Mouse (Mus musculus) liver, embryonic 16.5 days (tissue): ENCODE data around the gene Itprid1. TPM values are rescaled to one million over a fixed set of nuclear protein-coding genes. Genes with fewer than 3 reads are reported as not detected.

Experiments used
- ATAC-seq: fragments of 200-750 bp; cut with Nextera tagmentation; 2 replicates; pipeline ENCODE4 v1.8.0; 2017; ENCODE audit warnings: low read depth, mild to moderate bottlenecking, moderate number of reproducible peaks, moderate library complexity
- H3K27ac ChIP-seq: fragments of 300-500 bp; sonication (generic); 2 replicates; pipeline ENCODE4 v1.5.1; 2014; ENCODE audit warnings: mild to moderate bottlenecking, low read length
- H3K27me3 ChIP-seq: fragments of 300-500 bp; sonication (generic); 2 replicates; pipeline ENCODE4 v1.6.1; 2014; ENCODE audit warnings: low read depth, low read length, mixed read lengths; ENCODE audit not compliant: control insufficient read depth, insufficient read depth
- H3K36me3 ChIP-seq: fragments of 300-500 bp; sonication (generic); 2 replicates; pipeline ENCODE4 v1.6.1; 2014; ENCODE audit warnings: mild to moderate bottlenecking; ENCODE audit not compliant: control insufficient read depth, insufficient read depth
- H3K4me1 ChIP-seq: fragments of 300-500 bp; sonication (generic); 2 replicates; pipeline ENCODE4 v1.6.1; 2014; ENCODE audit warnings: low read depth, low read length, mixed read lengths; ENCODE audit not compliant: control insufficient read depth
- H3K4me2 ChIP-seq: fragments of 300-500 bp; sonication (generic); 2 replicates; pipeline ENCODE4 v1.6.1; 2014; ENCODE audit warnings: low read depth, low read length, mixed read lengths
- H3K4me3 ChIP-seq: fragments of 300-500 bp; sonication (generic); 2 replicates; pipeline ENCODE4 v1.5.1; 2014; ENCODE audit warnings: low read depth, mild to moderate bottlenecking, low read length
- H3K9ac ChIP-seq: fragments of 300-500 bp; sonication (generic); 2 replicates; pipeline ENCODE4 v1.6.1; 2014; ENCODE audit warnings: low read depth, low read length
- H3K9me3 ChIP-seq: fragments of 300-500 bp; sonication (generic); replicated peaks from 2 replicates; pipeline ENCODE4 v1.6.1; 2016; ENCODE audit warnings: low read length; ENCODE audit not compliant: control insufficient read depth
- WGBS: fragments of 180-500 bp; shearing (Covaris S2); extraction: QIAGEN DNeasy Blood & Tissue Kit; methylation state at CpG from one replicate; pipeline ENCODE4 v1.1.7; 2014; ENCODE audit not compliant: insufficient replicate concordance; 5-methylcytosine and 5-hydroxymethylcytosine counted together
- polyA plus RNA-seq: library from polyadenylated mRNA; unstranded; fragments of >200 nt; fragmentation: Nextera tagmentation; extraction: Ambion mirVana; gene quantifications from 2 replicates; pipeline ENCODE4 v1.2.1, GENCODE M21; 2015

Gene Itprid1
- polyA plus RNA-seq, 1 experiment from 2014 or later = not detected

GRCm38 (mm10) chr6:56019632-56020031 is 182.9 kb downstream of the Itprid1 start:
- no peak for ATAC-seq
- Histone ChIP-seq H3K4me3 (no peak overlapping the region), H3K4me1 (no peaks in the 10 kb centered on the region), H3K27ac (no peak overlapping the region), H3K9ac (no peak overlapping the region), H3K27me3 (no peaks in the 10 kb centered on the region), H3K9me3 (no peaks in the 10 kb centered on the region), H3K4me2 (no peak overlapping the region), H3K36me3 (no peaks in the 10 kb centered on the region)
- WGBS = 13% methylated on average over 2 of the region's 2 CpGs

- ATAC-seq = no peak
- Histone ChIP-seq H3K9me3 (no peaks in the 10 kb centered on the region), H3K4me3 (no peak overlapping the region), H3K9ac (no peak overlapping the region), H3K36me3 (no peaks in the 10 kb centered on the region), H3K4me2 (no peak overlapping the region), H3K27ac (no peak overlapping the region), H3K4me1 (no peaks in the 10 kb centered on the region), H3K27me3 (no peaks in the 10 kb centered on the region)
- WGBS = 39% methylated on average over 2 of the region's 2 CpGs
These were observed 188.8 kb downstream of the Itprid1 start for GRCm38 (mm10) chr6:56025533-56025932.

- no peaks in the 10 kb centered on the region for H3K27me3 ChIP-seq
- ATAC-seq = no peak
- H3K4me2 ChIP-seq = no peak overlapping the region
- H3K4me3 ChIP-seq = no peak overlapping the region
- no peak overlapping the region for H3K9ac ChIP-seq
- H3K36me3 ChIP-seq = no peaks in the 10 kb centered on the region
- WGBS = 63% methylated on average over 6 of the region's 6 CpGs
- H3K9me3 ChIP-seq = no peaks in the 10 kb centered on the region
- H3K4me1 ChIP-seq = no peaks in the 10 kb centered on the region
- no peak overlapping the region for H3K27ac ChIP-seq
These were observed 190.6 kb downstream of the Itprid1 start for GRCm38 (mm10) chr6:56027318-56027717.

GRCm38 (mm10) chr6:56027966-56028365 is 191.3 kb downstream of the Itprid1 start:
- no peak for ATAC-seq
- Histone ChIP-seq H3K27ac (no peak overlapping the region), H3K9ac (no peak overlapping the region), H3K4me1 (no peaks in the 10 kb centered on the region), H3K4me2 (no peak overlapping the region), H3K36me3 (no peaks in the 10 kb centered on the region), H3K4me3 (no peak overlapping the region), H3K9me3 (no peaks in the 10 kb centered on the region), H3K27me3 (no peaks in the 10 kb centered on the region)
- 65% methylated on average over 5 of the region's 5 CpGs for WGBS

Other genes starting within 250 kb of the Itprid1 start
- gene Neurod6, start 155.6 kb upstream of the Itprid1 start, polyA plus RNA-seq = not detected in 2 replicates
- gene Ppp1r17, start 180.6 kb downstream of the Itprid1 start, polyA plus RNA-seq = not detected in 2 replicates